Mouse (Mus musculus): ENCODE measurements at regions not wholly inside any gene's neighbourhood (a gene's known extent, or its start where the extent isn't known, plus 50 kb on each side); places are given as distances from the start of the nearest gene placed in this dataset.

DNA sequence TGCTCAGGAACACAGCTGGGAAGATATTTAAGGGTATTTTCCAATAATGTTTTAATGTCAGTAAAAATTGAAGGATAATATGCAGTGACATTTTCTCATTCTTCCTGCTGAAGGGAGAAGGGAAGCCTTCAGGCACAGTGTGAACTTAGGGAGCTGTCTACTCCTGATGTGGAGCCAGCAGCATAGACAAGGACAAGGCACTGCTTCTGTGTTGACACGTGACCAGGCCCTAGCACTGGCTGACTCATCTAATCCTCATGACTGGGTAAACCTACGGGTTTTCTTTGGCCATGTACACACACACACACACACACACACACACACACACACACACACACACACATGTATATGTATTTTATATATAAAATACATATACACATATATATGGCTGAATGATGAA lies 74.8 kb upstream of the Gm6657 start:
- TF ChIP-seq GATA1 (IDR thresholded peaks at IDR 0.05; ENCODE audit: borderline replicate concordance, low read length), result no peak
- TF ChIP-seq FLI1 (IDR thresholded peaks at IDR 0.05; ENCODE audit: low read length), result no peak

All from megakaryocyte, embryonic 14.5 days (primary cell).